Mouse (Mus musculus) testis, adult 2 months (tissue): ENCODE data around the gene Rsl24d1.

Experiments used
- CTCF ChIP-seq: fragments of 200-500 bp; IDR thresholded peaks from 2 replicates; pipeline ENCODE4 v1.5.1; 2012; ENCODE audit warnings: low read depth, mild to moderate bottlenecking, inconsistent platforms, low read length, moderate library complexity; ENCODE audit not compliant: control insufficient read depth, insufficient read depth, insufficient replicate concordance
- POLR2A ChIP-seq: fragments of 200-500 bp; IDR thresholded peaks from 2 replicates; pipeline ENCODE4 v1.6.1; 2012; ENCODE audit warnings: low read depth, mild to moderate bottlenecking, inconsistent platforms, low read length, moderate library complexity; ENCODE audit not compliant: control insufficient read depth

GRCm38 (mm10) chr9:73097898-73098297, 15.3 kb upstream of the Rsl24d1 start:
- TF ChIP-seq POLR2A (no peak), CTCF (no peak)
